In genomic region chr8:105854303-105854702, GRCm38 (mm10) we compare ENCODE assay signal across 8 mouse cellular contexts. TPM values are rescaled to one million over a fixed set of nuclear protein-coding genes. Genes with fewer than 3 reads are reported as not detected.
DNase-seq lines count a peak whose midpoint lies in the region; ATAC-seq and TF ChIP-seq lines count a peak whose summit lies in the region.

No protein-coding gene starts in this region.

- no peak for TF ChIP-seq EP300 in heart, postnatal 0 days (IDR thresholded peaks at IDR 0.05; ENCODE audit: low read depth)
- no peak for TF ChIP-seq EP300 in MEL (IDR thresholded peaks at IDR 0.05; ENCODE audit: low read depth in 1 of 2, low read length in 2 of 2)

- no peak for TF ChIP-seq CTCF in heart, postnatal 0 days (IDR thresholded peaks at IDR 0.05; ENCODE audit: low read depth)
- TF ChIP-seq CTCF in MEL (IDR thresholded peaks at IDR 0.05 in 2 of 3, conservative IDR thresholded peaks at IDR 0.05 in 1 of 3; ENCODE audit: control insufficient read depth in 1 of 3, insufficient read depth in 1 of 3, low read depth in 2 of 3, low read length in 3 of 3, poor library complexity in 1 of 3, severe bottlenecking in 1 of 3): no peak
- TF ChIP-seq CTCF in forebrain, postnatal 0 days (IDR thresholded peaks at IDR 0.05; ENCODE audit: low read depth): no peak

- peak overlapping the region; percentile 68 for H3K4me3 ChIP-seq in heart, postnatal 0 days (ENCODE audit: low read depth, low read length)
- peak overlapping the region; percentile 28 to 88 for H3K4me3 ChIP-seq in MEL (ENCODE audit: control insufficient read depth in 1 of 2, insufficient read depth in 1 of 2, low read depth in 2 of 2, low read length in 2 of 2)
- peak overlapping the region; percentile 83 for H3K4me3 ChIP-seq in forebrain, postnatal 0 days (ENCODE audit: low read depth, low read length)
- H3K4me3 ChIP-seq in midbrain, embryonic 10.5 days: peak overlapping the region; percentile 88

- peak overlapping the region; percentile 91 for H3K4me2 ChIP-seq in heart, postnatal 0 days (ENCODE audit: low read depth, low read length)
- H3K4me2 ChIP-seq in forebrain, postnatal 0 days (ENCODE audit: low read depth): peak overlapping the region; percentile 29; the same call in 1 of the 2 replicates

- DNase-seq in heart, postnatal 0 days (ENCODE audit: low spot score): no peak
- DNase-seq in heart, adult 11 months: no peak
- no peak for DNase-seq in MEL (ENCODE audit: low read depth, low spot score)
- DNase-seq in forebrain, postnatal 0 days: no peak
- DNase-seq in midbrain, embryonic 10.5 days (ENCODE audit: low spot score): no peak
- no peak for DNase-seq in urinary bladder, postnatal 4 days (ENCODE audit: low spot score in 2 of 2)
- DNase-seq in adrenal gland, postnatal 10 days: no peak

- H3K4me1 ChIP-seq in heart, postnatal 0 days (ENCODE audit: control insufficient read depth, insufficient read depth): peaks cover 29% of the 10 kb centered on the region
- peaks cover 4 to 37% of the 10 kb centered on the region in 2 experiments for H3K4me1 ChIP-seq in MEL (ENCODE audit: control insufficient read depth in 1 of 2, insufficient read depth in 2 of 2, low read length in 2 of 2)
- H3K4me1 ChIP-seq in forebrain, postnatal 0 days (ENCODE audit: insufficient read depth): peaks cover 21% of the 10 kb centered on the region; the same call in 1 of the 2 replicates
- peaks cover 58% of the 10 kb centered on the region for H3K4me1 ChIP-seq in midbrain, embryonic 10.5 days

- no peaks in the 10 kb centered on the region for H3K27me3 ChIP-seq in heart, postnatal 0 days (ENCODE audit: control insufficient read depth, insufficient read depth, low read length)
- no peaks in the 10 kb centered on the region for H3K27me3 ChIP-seq in MEL (ENCODE audit: control insufficient read depth in 1 of 2, insufficient read depth in 2 of 2, low read length in 2 of 2)
- H3K27me3 ChIP-seq in forebrain, postnatal 0 days (ENCODE audit: insufficient read depth, low read length): no peaks in the 10 kb centered on the region
- no peaks in the 10 kb centered on the region for H3K27me3 ChIP-seq in midbrain, embryonic 10.5 days (ENCODE audit: low read depth, poor library complexity, severe bottlenecking)

- H3K9me3 ChIP-seq in heart, postnatal 0 days (replicated peaks; ENCODE audit: control insufficient read depth, low read length): no peaks in the 10 kb centered on the region
- no peaks in the 10 kb centered on the region for H3K9me3 ChIP-seq in MEL (replicated peaks; ENCODE audit: insufficient read depth, low read length)
- no peaks in the 10 kb centered on the region for H3K9me3 ChIP-seq in forebrain, postnatal 0 days (ENCODE audit: low read length)
- no peaks in the 10 kb centered on the region for H3K9me3 ChIP-seq in midbrain, embryonic 10.5 days (replicated peaks)

- WGBS in heart, postnatal 0 days: 22% methylated on average over 8 of the region's 8 CpGs
- WGBS in forebrain, postnatal 0 days: 30% methylated on average over 8 of the region's 8 CpGs
- 28% methylated on average over 8 of the region's 8 CpGs for WGBS in midbrain, embryonic 10.5 days

- peak overlapping the region; percentile 70 for H3K9ac ChIP-seq in heart, postnatal 0 days (replicated peaks; ENCODE audit: low read depth, low read length)
- H3K9ac ChIP-seq in MEL (ENCODE audit: control insufficient read depth, low read depth, low read length, poor library complexity, severe bottlenecking): peak overlapping the region; percentile 43
- peak overlapping the region; percentile 61; the same call in 1 of the 2 replicates for H3K9ac ChIP-seq in forebrain, postnatal 0 days

- peaks cover 23% of the 10 kb centered on the region for H3K79me2 ChIP-seq in MEL (ENCODE audit: control insufficient read depth, insufficient read depth, low read length, poor library complexity)

- TF ChIP-seq POLR2A in MEL (IDR thresholded peaks at IDR 0.05; ENCODE audit: control insufficient read depth in 1 of 2, insufficient read depth in 1 of 2, low read depth in 1 of 2, low read length in 2 of 2, poor library complexity in 1 of 2): no peak

- H3K36me3 ChIP-seq in heart, postnatal 0 days (replicated peaks; ENCODE audit: control insufficient read depth, insufficient read depth, low read length): peaks cover 5% of the 10 kb centered on the region
- peaks cover 0 to 29% of the 10 kb centered on the region in 2 experiments; a peak in 2 of 4 replicates for H3K36me3 ChIP-seq in MEL (ENCODE audit: control insufficient read depth in 1 of 2, insufficient read depth in 2 of 2, low read length in 2 of 2)
- H3K36me3 ChIP-seq in forebrain, postnatal 0 days (ENCODE audit: insufficient read depth): peaks cover under 1% of the 10 kb centered on the region
- peaks cover 25% of the 10 kb centered on the region for H3K36me3 ChIP-seq in midbrain, embryonic 10.5 days

- H3K27ac ChIP-seq in heart, postnatal 0 days (ENCODE audit: low read depth): no peak overlapping the region
- H3K27ac ChIP-seq in MEL (ENCODE audit: control insufficient read depth, low read depth, low read length): no peak overlapping the region
- H3K27ac ChIP-seq in forebrain, postnatal 0 days (ENCODE audit: low read depth, low read length): no peak overlapping the region
- peak overlapping the region; percentile 94 for H3K27ac ChIP-seq in midbrain, embryonic 10.5 days (replicated peaks)

- ATAC-seq in heart, postnatal 0 days (ENCODE audit: insufficient read depth, low read depth): peak; percentile 1; the same call in 1 of the 2 replicates
- ATAC-seq in forebrain, postnatal 0 days: no peak
- no peak for ATAC-seq in megakaryocyte-erythroid progenitor cell, adult 5-6 weeks (replicated peaks; ENCODE audit: low FRiP score, low TSS enrichment, poor library complexity, severe bottlenecking)

- no peak for TF ChIP-seq RAD21 in MEL (IDR thresholded peaks at IDR 0.05; ENCODE audit: low read depth, low read length)

RNA-seq across cellular contexts. Expression of gene Thap11, which starts 0.6 kb away (rescaled TPM):
- total RNA-seq in heart, postnatal 0 days (2014; rRNA removed; ENCODE audit: low replicate concordance): 59.5 and 81.1 TPM in 2 replicates
- 35.5 and 36.6 TPM in 2 replicates for polyA plus RNA-seq in heart, postnatal 0 days (2015; fragmentation: Nextera tagmentation; extraction: Ambion mirVana)
- 41.9 and 48.8 TPM in 2 replicates for total RNA-seq in MEL (2012; rRNA removed)
- polyA plus RNA-seq in MEL (2012; ENCODE audit: insufficient read depth in 1 of 2, insufficient read length in 2 of 2, low read depth in 1 of 2, low replicate concordance in 2 of 2, missing spikeins in 1 of 2): 10 to 100 TPM in 1 of 2 experiments, not detected in 1; 51.4 TPM
- 60.4 and 81.9 TPM in 2 replicates for total RNA-seq in forebrain, postnatal 0 days (2014; rRNA removed)
- 48.6 and 57.2 TPM in 2 replicates for polyA plus RNA-seq in forebrain, postnatal 0 days (2015; fragmentation: Nextera tagmentation; extraction: Ambion mirVana)
- 82.2 and 88.1 TPM in 2 replicates for polyA plus RNA-seq in midbrain, embryonic 10.5 days (2016; fragmentation: Nextera tagmentation; extraction: Ambion mirVana)
- 24.4 and 27.1 TPM in 2 replicates for total RNA-seq in megakaryocyte-erythroid progenitor cell, adult 5-6 weeks (2014; fragmentation: Nextera tagmentation)
- 18.5 and 33.4 TPM in 2 replicates for total RNA-seq in megakaryocyte-erythroid progenitor cell, adult 5-6 weeks (2017)
- 10 to 100 TPM; 28.3 to 32.0 TPM for total RNA-seq in adrenal gland, postnatal 10 days (2021)

RNA-seq across cellular contexts. Expression of gene Cenpt, which starts 1.2 kb away (rescaled TPM):
- 28.3 and 32.2 TPM in 2 replicates for total RNA-seq in heart, postnatal 0 days (2014; rRNA removed; ENCODE audit: low replicate concordance)
- polyA plus RNA-seq in heart, postnatal 0 days (2015; fragmentation: Nextera tagmentation; extraction: Ambion mirVana): 11.5 and 12.9 TPM in 2 replicates
- 14.2 and 15.7 TPM in 2 replicates for total RNA-seq in MEL (2012; rRNA removed)
- 10 to 100 TPM in 1 of 2 experiments, not detected in 1; 26.5 TPM for polyA plus RNA-seq in MEL (2012; ENCODE audit: insufficient read depth in 1 of 2, insufficient read length in 2 of 2, low read depth in 1 of 2, low replicate concordance in 2 of 2, missing spikeins in 1 of 2)
- total RNA-seq in forebrain, postnatal 0 days (2014; rRNA removed): 42.4 and 44.7 TPM in 2 replicates
- polyA plus RNA-seq in forebrain, postnatal 0 days (2015; fragmentation: Nextera tagmentation; extraction: Ambion mirVana): 39.0 and 42.8 TPM in 2 replicates
- polyA plus RNA-seq in midbrain, embryonic 10.5 days (2016; fragmentation: Nextera tagmentation; extraction: Ambion mirVana): 55.7 and 62.6 TPM in 2 replicates
- 32.0 and 47.6 TPM in 2 replicates for total RNA-seq in megakaryocyte-erythroid progenitor cell, adult 5-6 weeks (2014; fragmentation: Nextera tagmentation)
- total RNA-seq in megakaryocyte-erythroid progenitor cell, adult 5-6 weeks (2017): 14.2 and 20.0 TPM in 2 replicates
- total RNA-seq in adrenal gland, postnatal 10 days (2021): 10 to 100 TPM in 1 of 2 experiments, 1 to 10 TPM in 1; 7.6 to 10.4 TPM

RNA-seq across cellular contexts. Expression of gene Nutf2, which starts 6.1 kb away (rescaled TPM):
- 19.4 and 38.0 TPM in 2 replicates for total RNA-seq in heart, postnatal 0 days (2014; rRNA removed; ENCODE audit: low replicate concordance)
- polyA plus RNA-seq in heart, postnatal 0 days (2015; fragmentation: Nextera tagmentation; extraction: Ambion mirVana): 135 and 147 TPM in 2 replicates
- total RNA-seq in MEL (2012; rRNA removed): 167 and 198 TPM in 2 replicates
- 10 to 100 TPM in 1 of 2 experiments, not detected in 1; 28.0 TPM for polyA plus RNA-seq in MEL (2012; ENCODE audit: insufficient read depth in 1 of 2, insufficient read length in 2 of 2, low read depth in 1 of 2, low replicate concordance in 2 of 2, missing spikeins in 1 of 2)
- total RNA-seq in forebrain, postnatal 0 days (2014; rRNA removed): 70.4 and 89.5 TPM in 2 replicates
- polyA plus RNA-seq in forebrain, postnatal 0 days (2015; fragmentation: Nextera tagmentation; extraction: Ambion mirVana): 142 and 146 TPM in 2 replicates
- 375 and 418 TPM in 2 replicates for polyA plus RNA-seq in midbrain, embryonic 10.5 days (2016; fragmentation: Nextera tagmentation; extraction: Ambion mirVana)
- 174 and 237 TPM in 2 replicates for total RNA-seq in megakaryocyte-erythroid progenitor cell, adult 5-6 weeks (2014; fragmentation: Nextera tagmentation)
- 29.3 and 101 TPM in 2 replicates for total RNA-seq in megakaryocyte-erythroid progenitor cell, adult 5-6 weeks (2017)
- total RNA-seq in adrenal gland, postnatal 10 days (2021): 10 to 100 TPM; 39.1 to 40.1 TPM

RNA-seq across cellular contexts. Expression of gene Edc4, which starts 26.4 kb away (rescaled TPM):
- 44.3 and 44.9 TPM in 2 replicates for total RNA-seq in heart, postnatal 0 days (2014; rRNA removed; ENCODE audit: low replicate concordance)
- polyA plus RNA-seq in heart, postnatal 0 days (2015; fragmentation: Nextera tagmentation; extraction: Ambion mirVana): 15.1 and 18.1 TPM in 2 replicates
- total RNA-seq in MEL (2012; rRNA removed): 44.5 and 46.1 TPM in 2 replicates
- polyA plus RNA-seq in MEL (2012; ENCODE audit: insufficient read depth in 1 of 2, insufficient read length in 2 of 2, low read depth in 1 of 2, low replicate concordance in 2 of 2, missing spikeins in 1 of 2): 10 to 100 TPM in 1 of 2 experiments, not detected in 1; 72.1 TPM
- total RNA-seq in forebrain, postnatal 0 days (2014; rRNA removed): 85.3 and 96.7 TPM in 2 replicates
- 36.1 and 41.7 TPM in 2 replicates for polyA plus RNA-seq in forebrain, postnatal 0 days (2015; fragmentation: Nextera tagmentation; extraction: Ambion mirVana)
- polyA plus RNA-seq in midbrain, embryonic 10.5 days (2016; fragmentation: Nextera tagmentation; extraction: Ambion mirVana): 74.0 and 81.5 TPM in 2 replicates
- total RNA-seq in megakaryocyte-erythroid progenitor cell, adult 5-6 weeks (2014; fragmentation: Nextera tagmentation): 45.9 and 46.3 TPM in 2 replicates
- total RNA-seq in megakaryocyte-erythroid progenitor cell, adult 5-6 weeks (2017): 25.9 and 38.4 TPM in 2 replicates
- 10 to 100 TPM; 28.0 to 35.3 TPM for total RNA-seq in adrenal gland, postnatal 10 days (2021)

RNA-seq across cellular contexts. Expression of gene Tsnaxip1, which starts 26.8 kb away (rescaled TPM):
- total RNA-seq in heart, postnatal 0 days (2014; rRNA removed; ENCODE audit: low replicate concordance): not detected in 2 replicates
- polyA plus RNA-seq in heart, postnatal 0 days (2015; fragmentation: Nextera tagmentation; extraction: Ambion mirVana): 0.30 TPM in 1 of 2 replicates, not detected in the other
- total RNA-seq in MEL (2012; rRNA removed): not detected in 2 replicates
- under 1 TPM in 1 of 2 experiments, not detected in 1; 0.10 TPM for polyA plus RNA-seq in MEL (2012; ENCODE audit: insufficient read depth in 1 of 2, insufficient read length in 2 of 2, low read depth in 1 of 2, low replicate concordance in 2 of 2, missing spikeins in 1 of 2)
- total RNA-seq in forebrain, postnatal 0 days (2014; rRNA removed): 0.67 and 1.2 TPM in 2 replicates
- polyA plus RNA-seq in forebrain, postnatal 0 days (2015; fragmentation: Nextera tagmentation; extraction: Ambion mirVana): 0.92 and 1.1 TPM in 2 replicates
- polyA plus RNA-seq in midbrain, embryonic 10.5 days (2016; fragmentation: Nextera tagmentation; extraction: Ambion mirVana): 0.22 and 0.23 TPM in 2 replicates
- not detected in 2 replicates for total RNA-seq in megakaryocyte-erythroid progenitor cell, adult 5-6 weeks (2014; fragmentation: Nextera tagmentation)
- total RNA-seq in megakaryocyte-erythroid progenitor cell, adult 5-6 weeks (2017): not detected in 2 replicates
- not detected for total RNA-seq in adrenal gland, postnatal 10 days (2021)
